Mouse (Mus musculus): ENCODE results near the gene Phactr3. TPM values are rescaled to one million over a fixed set of nuclear protein-coding genes. Genes with fewer than 3 reads are reported as not detected.
"Not testable (repeated sequence)": the region's sequence is repeated elsewhere in the genome, so short reads cannot be mapped to it uniquely, and the experiment has no call there.

Phactr3 gene
- total RNA-seq, 2 experiments from 2014 or later, result 148 TPM

DNA sequence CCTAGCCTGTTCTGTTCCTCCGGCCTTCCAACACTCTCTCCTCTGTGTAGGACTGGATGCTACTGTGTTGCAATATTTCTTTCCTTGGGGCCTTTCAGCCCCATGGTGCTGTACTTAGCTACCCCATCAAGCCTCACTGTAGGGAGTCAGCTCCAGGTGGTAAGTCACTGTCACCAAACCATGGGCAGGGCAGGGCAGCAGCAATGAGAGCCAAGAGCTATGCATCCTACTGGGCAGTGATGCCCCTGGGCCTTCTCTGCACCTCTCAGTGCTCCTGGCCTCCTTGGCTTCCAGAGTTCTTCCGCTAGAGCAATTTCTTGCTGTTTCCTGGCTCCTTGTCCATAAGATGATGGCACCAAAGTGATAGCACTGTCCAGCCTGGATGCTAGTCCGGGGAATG is 205.6 kb downstream of the Phactr3 start:
- DNase-seq (ENCODE audit: extremely low spot score in 1 of 2, low spot score in 1 of 2), result no peak

- no peak for DNase-seq (ENCODE audit: extremely low spot score in 1 of 2, low spot score in 1 of 2)
These were observed 206.0 kb downstream of the Phactr3 start for GRCm38 (mm10) chr2:178324818-178325217.

DNA sequence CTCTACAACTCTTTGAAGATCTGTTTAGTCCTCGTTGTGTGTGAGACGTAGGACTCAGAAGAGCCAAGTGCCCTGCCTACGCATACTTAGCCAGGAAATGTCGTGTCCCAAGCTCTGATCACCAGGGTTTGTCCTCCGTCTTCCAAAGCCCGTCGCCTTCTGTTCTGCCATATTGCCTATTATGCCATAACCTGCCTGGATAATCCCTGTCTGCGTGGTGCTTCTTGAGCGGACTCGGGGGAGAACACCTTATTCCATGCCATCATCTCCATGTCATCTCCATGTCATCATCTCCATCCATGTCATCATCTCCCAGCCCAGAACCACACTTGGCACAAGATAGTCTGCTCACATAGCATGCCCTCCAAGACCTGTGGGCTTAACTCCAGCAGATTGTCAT is 207.3 kb downstream of the Phactr3 start:
- no peak for DNase-seq (ENCODE audit: extremely low spot score in 1 of 2, low spot score in 1 of 2)

GRCm38 (mm10) chr2:178326750-178327465 is 208.1 kb downstream of the Phactr3 start:
- no peak for DNase-seq (ENCODE audit: extremely low spot score in 1 of 2, low spot score in 1 of 2)

- DNase-seq (ENCODE audit: extremely low spot score in 1 of 2, low spot score in 1 of 2), result peak; percentile 63 to 77
These were observed 208.8 kb downstream of the Phactr3 start for GRCm38 (mm10) chr2:178327466-178328040.

GRCm38 (mm10) chr2:178329551-178329950 is 210.8 kb downstream of the Phactr3 start:
- DNase-seq (ENCODE audit: extremely low spot score in 1 of 2, low spot score in 1 of 2), result no peak

GRCm38 (mm10) chr2:178329986-178330385 is 211.2 kb downstream of the Phactr3 start:
- DNase-seq (ENCODE audit: extremely low spot score in 1 of 2, low spot score in 1 of 2), result no peak

DNA sequence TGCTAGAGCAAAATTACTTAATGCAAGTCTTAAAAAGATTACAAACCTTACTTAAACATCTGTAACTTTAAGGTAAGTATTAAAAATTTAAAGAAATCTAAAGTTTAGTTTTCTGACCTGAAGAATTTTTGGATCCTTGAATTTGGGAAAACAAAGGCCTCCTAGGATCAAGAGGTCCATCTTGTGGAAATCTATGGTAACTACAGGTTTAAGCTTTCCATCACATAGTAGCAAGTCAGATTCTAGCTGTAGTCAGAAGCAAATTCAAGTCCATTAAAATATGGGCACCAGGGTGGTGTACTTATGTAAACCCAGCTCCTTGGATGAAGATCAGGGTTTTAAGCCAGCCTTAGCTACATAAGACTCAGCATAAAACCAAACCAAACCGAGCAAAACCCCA is 219.1 kb downstream of the Phactr3 start:
- DNase-seq (ENCODE audit: extremely low spot score in 1 of 2, low spot score in 1 of 2), result no peak

- DNase-seq (ENCODE audit: extremely low spot score in 1 of 2, low spot score in 1 of 2), result no peak
These were observed 220.3 kb downstream of the Phactr3 start for GRCm38 (mm10) chr2:178339044-178339443.

DNA sequence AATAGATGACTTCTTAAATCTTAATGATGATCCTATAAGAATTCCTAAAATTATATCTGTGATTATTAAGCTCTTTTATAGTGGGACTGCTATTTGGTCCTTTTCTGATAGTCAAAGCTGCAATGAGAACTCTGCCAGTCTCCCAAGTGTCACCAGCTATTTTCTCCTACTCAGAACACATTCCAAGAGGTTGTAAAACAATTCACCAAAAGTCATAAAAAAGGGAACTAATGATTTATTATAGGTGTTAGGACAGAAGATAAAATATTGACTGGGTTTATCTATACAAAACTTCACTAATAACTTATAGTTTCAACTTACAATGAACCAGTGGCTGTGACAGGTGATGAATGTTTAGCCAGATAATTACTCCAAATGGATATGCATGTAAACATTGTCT is 223.3 kb downstream of the Phactr3 start:
- DNase-seq (ENCODE audit: extremely low spot score in 1 of 2, low spot score in 1 of 2), result not testable (repeated sequence)

DNA sequence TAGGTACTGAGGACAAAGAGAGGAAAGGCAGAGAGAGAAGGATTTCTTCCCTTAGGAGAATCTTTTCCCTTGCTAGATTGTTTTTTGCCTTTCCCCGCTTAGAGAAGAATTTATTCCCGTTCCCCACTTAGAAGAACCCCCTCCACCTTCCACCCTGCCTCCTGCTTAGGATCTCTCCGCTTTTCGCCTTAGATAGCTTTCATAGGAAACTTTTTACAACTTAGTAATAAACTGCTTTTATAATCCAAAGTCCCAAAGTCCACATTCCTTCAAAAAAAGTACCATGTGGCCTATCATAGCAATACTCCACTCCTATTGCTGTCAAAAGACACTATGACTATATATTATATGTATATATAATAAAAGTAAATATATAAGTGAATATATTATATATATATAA is 223.8 kb downstream of the Phactr3 start:
- DNase-seq (ENCODE audit: extremely low spot score in 1 of 2, low spot score in 1 of 2), result no peak

Other genes with a start within 250 kb of the Phactr3 start
- 1 to 10 TPM; 6.4 to 7.5 TPM for gene Gm14327, start 221.9 kb upstream of the Phactr3 start, total RNA-seq (2021)
- 1 to 10 TPM in 1 of 2 experiments, not detected in 1; 1.3 TPM for gene Zfp972, start 193.4 kb upstream of the Phactr3 start, total RNA-seq (2021)
- gene Gm14326, start 161.7 kb upstream of the Phactr3 start, total RNA-seq (2021), result 10 to 100 TPM; 54.2 to 59.1 TPM
- 10 to 100 TPM; 25.5 to 29.1 TPM for gene Zfp971, start 95.7 kb upstream of the Phactr3 start, total RNA-seq (2021)
- 10 to 100 TPM; 26.5 to 27.4 TPM for gene Zfp931, start 40.5 kb upstream of the Phactr3 start, total RNA-seq (2021)